Comparison of ENCODE assay signal across 11 mouse cellular contexts in the genomic region with DNA sequence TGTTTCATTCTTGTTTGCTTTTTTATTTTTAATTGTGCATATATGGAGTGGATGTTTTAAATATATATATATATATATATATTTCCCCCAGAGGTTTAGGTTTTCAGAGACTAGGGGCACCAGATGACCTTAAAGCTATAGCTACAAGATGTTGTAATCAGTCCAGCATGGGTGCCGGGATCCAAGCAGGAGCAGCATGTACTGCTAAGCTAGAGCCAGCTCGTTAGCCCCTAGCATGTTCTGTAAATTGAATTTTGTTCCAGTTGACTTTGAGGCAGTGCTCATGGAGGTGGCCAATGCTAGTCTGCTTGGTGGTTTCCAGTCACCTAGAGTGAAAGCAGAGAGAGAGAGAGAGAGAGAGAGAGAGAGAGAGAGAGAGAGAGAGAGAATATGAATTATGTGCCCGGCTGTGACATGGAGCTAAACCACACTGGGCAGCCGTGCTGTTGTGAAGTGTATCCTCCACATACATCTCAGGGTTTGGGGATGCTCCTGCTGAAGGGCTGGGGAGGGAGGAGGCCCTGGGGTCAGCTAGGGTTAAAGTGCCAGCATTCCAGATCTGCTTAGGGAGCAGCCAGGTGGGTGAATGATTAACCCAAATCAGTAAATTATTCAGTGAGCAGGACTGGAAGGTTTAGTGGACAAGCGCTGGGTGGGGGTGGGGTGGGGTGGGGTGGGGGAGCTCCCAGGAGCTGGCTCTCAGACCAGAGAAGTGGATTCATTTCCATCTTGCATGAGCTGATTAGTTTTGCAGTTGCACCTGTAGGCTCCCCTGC.
DNase-seq lines count a peak whose midpoint lies in the region; ATAC-seq and TF ChIP-seq lines count a peak whose summit lies in the region.
"Had no signal": no experiment of that assay in that cellular context is flagged by ENCODE, and none has a peak within 500 bp of the region (broad histone marks: within the 10 kb centered on the region; RNA-seq: fewer than 3 reads in every experiment).

No protein-coding gene starts in this region.

- no peak overlapping the region for H3K9ac ChIP-seq in hindbrain, embryonic 11.5 days (ENCODE audit: low read depth, low read length)
- H3K9ac ChIP-seq in liver, adult 2 months (ENCODE audit: low read depth, low read length), result no peak overlapping the region
- no peak overlapping the region for H3K9ac ChIP-seq in stomach, embryonic 15.5 days

- intact Hi-C loops in heart, postnatal 14 days (cut with DNase I), result no loop called here

- H3K4me3 ChIP-seq in hindbrain, embryonic 11.5 days (ENCODE audit: low read depth, low read length), result no peak overlapping the region
- no peak overlapping the region for H3K4me3 ChIP-seq in hindbrain, embryonic 10.5 days
- H3K4me3 ChIP-seq in liver, adult 2 months (ENCODE audit: insufficient read depth, low read depth, low read length), result no peak overlapping the region
- no peak overlapping the region for H3K4me3 ChIP-seq in stomach, embryonic 15.5 days (replicated peaks)

- no peaks in the 10 kb centered on the region for H3K27me3 ChIP-seq in hindbrain, embryonic 11.5 days (ENCODE audit: control insufficient read depth, insufficient read depth, low read length)
- peaks cover 7% of the 10 kb centered on the region; the same call in 1 of the 2 replicates for H3K27me3 ChIP-seq in hindbrain, embryonic 10.5 days (ENCODE audit: insufficient read depth, poor library complexity, severe bottlenecking)
- no peaks in the 10 kb centered on the region for H3K27me3 ChIP-seq in liver, adult 2 months (ENCODE audit: control insufficient read depth, insufficient read depth, low read length)
- no peaks in the 10 kb centered on the region for H3K27me3 ChIP-seq in stomach, embryonic 15.5 days (replicated peaks)

- no peaks in the 10 kb centered on the region for H3K36me3 ChIP-seq in hindbrain, embryonic 11.5 days (ENCODE audit: control insufficient read depth, insufficient read depth, low read length)
- no peaks in the 10 kb centered on the region for H3K36me3 ChIP-seq in hindbrain, embryonic 10.5 days
- H3K36me3 ChIP-seq in liver, adult 2 months (ENCODE audit: control insufficient read depth, insufficient read depth, low read length), result no peaks in the 10 kb centered on the region
- H3K36me3 ChIP-seq in stomach, embryonic 15.5 days, result 0 out of 2 replicates have a peak, but pooled peaks cover 3% of the 10 kb centered on the region

- no peak for TF ChIP-seq POLR2A in liver, adult 2 months (IDR thresholded peaks at IDR 0.05; ENCODE audit: extremely low read depth, insufficient read depth, low read length)

- no peak overlapping the region for H3K27ac ChIP-seq in hindbrain, embryonic 11.5 days (ENCODE audit: low read depth, low read length)
- H3K27ac ChIP-seq in hindbrain, embryonic 10.5 days, result no peak overlapping the region
- peak overlapping the region; percentile 24; the same call in 1 of the 2 replicates for H3K27ac ChIP-seq in liver, adult 2 months (replicated peaks; ENCODE audit: insufficient read depth, low read depth, low read length)
- H3K27ac ChIP-seq in stomach, embryonic 15.5 days, result 0 out of 2 replicates have a peak overlapping the region, but pooled peaks have one; percentile 71
- H3K27ac ChIP-seq: macrophage had no signal

- no peak for TF ChIP-seq CTCF in liver, adult 2 months (IDR thresholded peaks at IDR 0.05; ENCODE audit: low read depth, low read length)

- no peak overlapping the region for H3K4me2 ChIP-seq in hindbrain, embryonic 11.5 days (replicated peaks; ENCODE audit: low read depth, low read length)
- no peak overlapping the region; the same call in 1 of the 2 replicates for H3K4me2 ChIP-seq in stomach, embryonic 15.5 days

- 0 out of 2 replicates have a peak, but pooled peaks cover 2% of the 10 kb centered on the region for H3K4me1 ChIP-seq in hindbrain, embryonic 11.5 days (replicated peaks; ENCODE audit: control insufficient read depth, insufficient read depth, low read length)
- peaks cover 36% of the 10 kb centered on the region for H3K4me1 ChIP-seq in hindbrain, embryonic 10.5 days (replicated peaks)
- H3K4me1 ChIP-seq in liver, adult 2 months (ENCODE audit: control insufficient read depth, insufficient read depth, low read length), result peaks cover 7% of the 10 kb centered on the region
- peaks cover 16% of the 10 kb centered on the region; the same call in 1 of the 2 replicates for H3K4me1 ChIP-seq in stomach, embryonic 15.5 days

- no peak for DNase-seq in hindbrain, embryonic 11.5 days (ENCODE audit: low spot score)
- DNase-seq in hindbrain, embryonic 10.5 days (ENCODE audit: low spot score), result no peak
- peak; percentile 90 for DNase-seq in kidney, adult 11 months
- DNase-seq in liver, adult 2 months (ENCODE audit: extremely low read depth, low read depth, low spot score), result peak; percentile 92
- DNase-seq in spleen, postnatal 10 days (ENCODE audit: low spot score in 2 of 2), result no peak
- DNase-seq in urinary bladder, postnatal 10 days (ENCODE audit: low spot score), result no peak
- no peak for DNase-seq in heart, postnatal 14 days
- DNase-seq: B cell, adult 2 months; spleen, adult 18-20 months had no signal

- peak; percentile 30; the same call in 1 of the 2 replicates for ATAC-seq in hindbrain, embryonic 11.5 days (ENCODE audit: low FRiP score)
- peak; percentile 59 for ATAC-seq in stomach, embryonic 15.5 days (ENCODE audit: insufficient read depth, low FRiP score, low read depth)

- no peaks in the 10 kb centered on the region for H3K79me2 ChIP-seq in liver, adult 2 months (ENCODE audit: control insufficient read depth, insufficient read depth, low read length)

- no peaks in the 10 kb centered on the region for H3K9me3 ChIP-seq in hindbrain, embryonic 11.5 days (ENCODE audit: control insufficient read depth, low read length)
- H3K9me3 ChIP-seq in hindbrain, embryonic 10.5 days, result no peaks in the 10 kb centered on the region
- no peaks in the 10 kb centered on the region for H3K9me3 ChIP-seq in stomach, embryonic 15.5 days

- WGBS in hindbrain, embryonic 11.5 days, result 33% methylated on average over 5 of the region's 5 CpGs
- WGBS in hindbrain, embryonic 10.5 days, result 38% methylated on average over 5 of the region's 5 CpGs
- WGBS in liver, adult 2 months, result 19% methylated on average over 5 of the region's 5 CpGs
- WGBS in stomach, embryonic 15.5 days, result 30% methylated on average over 5 of the region's 5 CpGs

Comparison
In these comparisons a context has a peak if more than half of its experiments do, and no peak if none do; other contexts are left out.
1. DNase-seq: peak in kidney, adult 11 months (single experiment) and liver, adult 2 months (single experiment); none in hindbrain, embryonic 11.5 days (single experiment), hindbrain, embryonic 10.5 days (single experiment), spleen, postnatal 10 days (0 of 2), urinary bladder, postnatal 10 days (single experiment) and heart, postnatal 14 days (0 of 2).
2. H3K27ac ChIP-seq: peak in liver, adult 2 months (single experiment) and stomach, embryonic 15.5 days (single experiment); none in hindbrain, embryonic 11.5 days (single experiment) and hindbrain, embryonic 10.5 days (single experiment).